Mouse (Mus musculus): Measurements from ENCODE around the gene Hacd2. TPM values are rescaled to one million over a fixed set of nuclear protein-coding genes. Genes with fewer than 3 reads are reported as not detected.

Gene Hacd2
- polyA plus RNA-seq, 2 experiments, result 52.8 to 62.2 TPM

GRCm38 (mm10) chr16:34997576-34997975, 24.7 kb upstream of the Hacd2 start:
- no peak for TF ChIP-seq POLR2A (IDR thresholded peaks at IDR 0.05; ENCODE audit: borderline replicate concordance, extremely low read depth, insufficient read depth, insufficient read length)
- DNase-seq (ENCODE audit: low spot score), result no peak
- Histone ChIP-seq H3K4me3 (replicated peaks; ENCODE audit: low read length) (no peak overlapping the region), H3K27ac (replicated peaks; ENCODE audit: low read depth, low read length) (no peak overlapping the region), H3K4me2 (replicated peaks; ENCODE audit: low read depth, low read length, severe bottlenecking) (no peak overlapping the region), H3K36me3 (ENCODE audit: control insufficient read depth, insufficient read depth, low read length) (no peaks in the 10 kb centered on the region), H3K9me3 (ENCODE audit: control insufficient read depth, low read length) (no peaks in the 10 kb centered on the region), H3K27me3 (ENCODE audit: control insufficient read depth, insufficient read depth, low read length) (no peaks in the 10 kb centered on the region), H3K4me1 (ENCODE audit: control insufficient read depth, insufficient read depth, low read length) (peaks cover 18% of the 10 kb centered on the region), H3K9ac (ENCODE audit: low read depth, low read length, severe bottlenecking) (no peak overlapping the region)
- WGBS, result 71% methylated on average over 10 of the region's 10 CpGs
- ATAC-seq (ENCODE audit: low FRiP score, low read depth), result no peak

- Histone ChIP-seq H3K9ac (ENCODE audit: low read depth, low read length, severe bottlenecking) (no peak overlapping the region), H3K9me3 (ENCODE audit: control insufficient read depth, low read length) (no peaks in the 10 kb centered on the region), H3K36me3 (ENCODE audit: control insufficient read depth, insufficient read depth, low read length) (no peaks in the 10 kb centered on the region), H3K27me3 (ENCODE audit: control insufficient read depth, insufficient read depth, low read length) (no peaks in the 10 kb centered on the region), H3K27ac (replicated peaks; ENCODE audit: low read depth, low read length) (no peak overlapping the region), H3K4me1 (ENCODE audit: control insufficient read depth, insufficient read depth, low read length) (peaks cover 18% of the 10 kb centered on the region), H3K4me2 (replicated peaks; ENCODE audit: low read depth, low read length, severe bottlenecking) (no peak overlapping the region), H3K4me3 (replicated peaks; ENCODE audit: low read length) (no peak overlapping the region)
- ATAC-seq (ENCODE audit: low FRiP score, low read depth) (no peak), DNase-seq (ENCODE audit: low spot score) (no peak)
- 80% methylated on average over 3 of the region's 3 CpGs for WGBS
- no peak for TF ChIP-seq POLR2A (IDR thresholded peaks at IDR 0.05; ENCODE audit: borderline replicate concordance, extremely low read depth, insufficient read depth, insufficient read length)
Observed at GRCm38 (mm10) chr16:34999016-34999415, 23.2 kb upstream of the Hacd2 start.

GRCm38 (mm10) chr16:34999986-35000385, 22.2 kb upstream of the Hacd2 start:
- ATAC-seq (ENCODE audit: low FRiP score, low read depth) (no peak), DNase-seq (ENCODE audit: low spot score) (no peak)
- H3K27me3 ChIP-seq (ENCODE audit: control insufficient read depth, insufficient read depth, low read length), result no peaks in the 10 kb centered on the region
- peaks cover 16% of the 10 kb centered on the region for H3K4me1 ChIP-seq (ENCODE audit: control insufficient read depth, insufficient read depth, low read length)
- H3K27ac ChIP-seq (replicated peaks; ENCODE audit: low read depth, low read length), result no peak overlapping the region
- H3K9me3 ChIP-seq (ENCODE audit: control insufficient read depth, low read length), result no peaks in the 10 kb centered on the region
- H3K4me3 ChIP-seq (replicated peaks; ENCODE audit: low read length), result no peak overlapping the region
- H3K4me2 ChIP-seq (replicated peaks; ENCODE audit: low read depth, low read length, severe bottlenecking), result no peak overlapping the region
- no peaks in the 10 kb centered on the region for H3K36me3 ChIP-seq (ENCODE audit: control insufficient read depth, insufficient read depth, low read length)
- no peak for TF ChIP-seq POLR2A (IDR thresholded peaks at IDR 0.05; ENCODE audit: borderline replicate concordance, extremely low read depth, insufficient read depth, insufficient read length)
- 38% methylated on average over 11 of the region's 11 CpGs for WGBS
- H3K9ac ChIP-seq (ENCODE audit: low read depth, low read length, severe bottlenecking), result no peak overlapping the region

GRCm38 (mm10) chr16:35000923-35001560, 21.2 kb upstream of the Hacd2 start:
- Histone ChIP-seq H3K9ac (ENCODE audit: low read depth, low read length, severe bottlenecking) (peak overlapping the region; percentile 38), H3K4me3 (replicated peaks; ENCODE audit: low read length) (0 out of 2 replicates have a peak overlapping the region, but pooled peaks have one; percentile 5), H3K4me2 (replicated peaks; ENCODE audit: low read depth, low read length, severe bottlenecking) (peak overlapping the region; percentile 41), H3K4me1 (ENCODE audit: control insufficient read depth, insufficient read depth, low read length) (peaks cover 11% of the 10 kb centered on the region), H3K36me3 (ENCODE audit: control insufficient read depth, insufficient read depth, low read length) (no peaks in the 10 kb centered on the region), H3K9me3 (ENCODE audit: control insufficient read depth, low read length) (no peaks in the 10 kb centered on the region), H3K27ac (replicated peaks; ENCODE audit: low read depth, low read length) (0 out of 2 replicates have a peak overlapping the region, but pooled peaks have one; percentile 13), H3K27me3 (ENCODE audit: control insufficient read depth, insufficient read depth, low read length) (no peaks in the 10 kb centered on the region)
- TF ChIP-seq POLR2A (IDR thresholded peaks at IDR 0.05; ENCODE audit: borderline replicate concordance, extremely low read depth, insufficient read depth, insufficient read length), result no peak
- ATAC-seq (ENCODE audit: low FRiP score, low read depth) (no peak; the same call in 1 of the 2 replicates), DNase-seq (ENCODE audit: low spot score) (peak; percentile 65)
- 3% methylated on average over 10 of the region's 10 CpGs for WGBS

GRCm38 (mm10) chr16:35004356-35004755, 17.9 kb upstream of the Hacd2 start:
- Histone ChIP-seq H3K4me1 (ENCODE audit: control insufficient read depth, insufficient read depth, low read length) (peaks cover 11% of the 10 kb centered on the region), H3K36me3 (ENCODE audit: control insufficient read depth, insufficient read depth, low read length) (no peaks in the 10 kb centered on the region), H3K9ac (ENCODE audit: low read depth, low read length, severe bottlenecking) (no peak overlapping the region), H3K27ac (replicated peaks; ENCODE audit: low read depth, low read length) (no peak overlapping the region), H3K9me3 (ENCODE audit: control insufficient read depth, low read length) (no peaks in the 10 kb centered on the region), H3K4me3 (replicated peaks; ENCODE audit: low read length) (no peak overlapping the region), H3K27me3 (ENCODE audit: control insufficient read depth, insufficient read depth, low read length) (no peaks in the 10 kb centered on the region), H3K4me2 (replicated peaks; ENCODE audit: low read depth, low read length, severe bottlenecking) (no peak overlapping the region)
- ATAC-seq (ENCODE audit: low FRiP score, low read depth) (no peak), DNase-seq (ENCODE audit: low spot score) (no peak)
- TF ChIP-seq POLR2A (IDR thresholded peaks at IDR 0.05; ENCODE audit: borderline replicate concordance, extremely low read depth, insufficient read depth, insufficient read length), result no peak
- WGBS, result 77% methylated on average over 5 of the region's 5 CpGs
